Mouse (Mus musculus): ENCODE measurements around the gene Sptbn1. TPM values are rescaled to one million over a fixed set of nuclear protein-coding genes. Genes with fewer than 3 reads are reported as not detected.
"Not testable (repeated sequence)": the region's sequence is repeated elsewhere in the genome, so short reads cannot be mapped to it uniquely, and the experiment has no call there.

The Sptbn1 gene
- polyA plus RNA-seq, 1 experiment from 2014 or later, result 121 TPM

GRCm38 (mm10) chr11:30268648-30269375 lies 837 bp upstream of the Sptbn1 start:
- Histone ChIP-seq H3K27ac (peak overlapping the region; percentile 97), H3K27me3 (no peaks in the 10 kb centered on the region), H3K9me3 (no peaks in the 10 kb centered on the region), H3K4me3 (replicated peaks) (peak overlapping the region; percentile 98), H3K36me3 (no peaks in the 10 kb centered on the region), H3K4me1 (replicated peaks) (peaks cover 26% of the 10 kb centered on the region), H3K4me2 (replicated peaks) (peak overlapping the region; percentile 78), H3K9ac (replicated peaks) (peak overlapping the region; percentile 62)
- WGBS, result 6% methylated on average over 15 of the region's 15 CpGs
- peak; percentile 35 for ATAC-seq

- Histone ChIP-seq H3K27ac (peak overlapping the region; percentile 97), H3K4me3 (replicated peaks) (peak overlapping the region; percentile 98), H3K36me3 (no peaks in the 10 kb centered on the region), H3K27me3 (no peaks in the 10 kb centered on the region), H3K4me2 (replicated peaks) (peak overlapping the region; percentile 78), H3K9ac (replicated peaks) (peak overlapping the region; percentile 98), H3K9me3 (no peaks in the 10 kb centered on the region), H3K4me1 (replicated peaks) (peaks cover 34% of the 10 kb centered on the region)
- under 1% methylated on average over 69 of the region's 69 CpGs for WGBS
- peak; percentile 76 for ATAC-seq
Observed at GRCm38 (mm10) chr11:30267036-30267891, 711 bp downstream of the Sptbn1 start.

GRCm38 (mm10) chr11:30266691-30267035 lies 1.3 kb downstream of the Sptbn1 start:
- Histone ChIP-seq H3K9me3 (no peaks in the 10 kb centered on the region), H3K36me3 (no peaks in the 10 kb centered on the region), H3K27me3 (no peaks in the 10 kb centered on the region), H3K4me2 (replicated peaks) (peak overlapping the region; percentile 78), H3K27ac (peak overlapping the region; percentile 97), H3K9ac (replicated peaks) (peak overlapping the region; percentile 98), H3K4me1 (replicated peaks) (peaks cover 34% of the 10 kb centered on the region), H3K4me3 (replicated peaks) (peak overlapping the region; percentile 98)
- no peak for ATAC-seq
- 3% methylated on average over 7 of the region's 7 CpGs for WGBS

- no peak for ATAC-seq
- peak overlapping the region; percentile 21; the same call in 1 of the 2 replicates for H3K27ac ChIP-seq
Observed at GRCm38 (mm10) chr11:30265666-30266065, 2.3 kb downstream of the Sptbn1 start.

GRCm38 (mm10) chr11:30263627-30264026 lies 4.3 kb downstream of the Sptbn1 start:
- no peak overlapping the region for H3K27ac ChIP-seq
- no peak overlapping the region for H3K4me3 ChIP-seq (replicated peaks)
- no peak for ATAC-seq
- H3K4me2 ChIP-seq (replicated peaks), result no peak overlapping the region
- no peaks in the 10 kb centered on the region for H3K9me3 ChIP-seq
- 82% methylated on average over 2 of the region's 2 CpGs for WGBS
- H3K4me1 ChIP-seq (replicated peaks), result peaks cover 32% of the 10 kb centered on the region
- H3K36me3 ChIP-seq, result no peaks in the 10 kb centered on the region
- H3K9ac ChIP-seq (replicated peaks), result no peak overlapping the region
- no peaks in the 10 kb centered on the region for H3K27me3 ChIP-seq

More at GRCm38 (mm10) chr11:30265666-30266065, 2.3 kb downstream of the Sptbn1 start:
- peak overlapping the region; percentile 78 for H3K4me2 ChIP-seq (replicated peaks)
- no peaks in the 10 kb centered on the region for H3K9me3 ChIP-seq
- 85% methylated on average over 2 of the region's 2 CpGs for WGBS
- peaks cover 37% of the 10 kb centered on the region for H3K4me1 ChIP-seq (replicated peaks)
- H3K27me3 ChIP-seq, result no peaks in the 10 kb centered on the region
- H3K4me3 ChIP-seq (replicated peaks), result peak overlapping the region; percentile 98
- no peaks in the 10 kb centered on the region for H3K36me3 ChIP-seq
- H3K9ac ChIP-seq (replicated peaks), result peak overlapping the region; percentile 64

GRCm38 (mm10) chr11:30258739-30259350 lies 9.1 kb downstream of the Sptbn1 start:
- H3K36me3 ChIP-seq, result no peaks in the 10 kb centered on the region
- no peak overlapping the region for H3K4me2 ChIP-seq (replicated peaks)
- 93% methylated on average over 6 of the region's 6 CpGs for WGBS
- no peak for ATAC-seq
- H3K4me1 ChIP-seq (replicated peaks), result peaks cover 12% of the 10 kb centered on the region
- H3K4me3 ChIP-seq (replicated peaks), result no peak overlapping the region
- H3K27ac ChIP-seq, result no peak overlapping the region
- H3K9ac ChIP-seq (replicated peaks), result no peak overlapping the region
- no peaks in the 10 kb centered on the region for H3K27me3 ChIP-seq
- no peaks in the 10 kb centered on the region; the same call in 1 of the 2 replicates for H3K9me3 ChIP-seq

GRCm38 (mm10) chr11:30257812-30258211 lies 10.2 kb downstream of the Sptbn1 start:
- Histone ChIP-seq H3K27me3 (no peaks in the 10 kb centered on the region), H3K9me3 (no peaks in the 10 kb centered on the region; the same call in 1 of the 2 replicates), H3K27ac (peak overlapping the region; percentile 14; the same call in 1 of the 2 replicates), H3K9ac (replicated peaks) (no peak overlapping the region), H3K4me2 (replicated peaks) (no peak overlapping the region), H3K4me3 (replicated peaks) (no peak overlapping the region), H3K4me1 (replicated peaks) (0 out of 2 replicates have a peak, but pooled peaks cover 4% of the 10 kb centered on the region), H3K36me3 (no peaks in the 10 kb centered on the region)
- WGBS, result 50% methylated on average over 1 of the region's 1 CpGs
- ATAC-seq, result no peak

GRCm38 (mm10) chr11:30257085-30257484 lies 10.9 kb downstream of the Sptbn1 start:
- Histone ChIP-seq H3K4me2 (replicated peaks) (no peak overlapping the region), H3K9me3 (no peaks in the 10 kb centered on the region; the same call in 1 of the 2 replicates), H3K27ac (no peak overlapping the region), H3K36me3 (no peaks in the 10 kb centered on the region), H3K27me3 (no peaks in the 10 kb centered on the region), H3K4me1 (replicated peaks) (0 out of 2 replicates have a peak, but pooled peaks cover 4% of the 10 kb centered on the region), H3K9ac (replicated peaks) (no peak overlapping the region), H3K4me3 (replicated peaks) (no peak overlapping the region)
- ATAC-seq, result no peak

GRCm38 (mm10) chr11:30256491-30256890 lies 11.5 kb downstream of the Sptbn1 start:
- 76% methylated on average over 5 of the region's 5 CpGs for WGBS
- Histone ChIP-seq H3K9me3 (no peaks in the 10 kb centered on the region; the same call in 1 of the 2 replicates), H3K36me3 (no peaks in the 10 kb centered on the region), H3K9ac (replicated peaks) (no peak overlapping the region), H3K27me3 (no peaks in the 10 kb centered on the region), H3K4me2 (replicated peaks) (no peak overlapping the region), H3K4me1 (replicated peaks) (0 out of 2 replicates have a peak, but pooled peaks cover 2% of the 10 kb centered on the region), H3K27ac (no peak overlapping the region), H3K4me3 (replicated peaks) (no peak overlapping the region)
- ATAC-seq, result no peak

GRCm38 (mm10) chr11:30255211-30255610 lies 12.8 kb downstream of the Sptbn1 start:
- not testable (repeated sequence) for H3K27ac ChIP-seq; H3K4me3 ChIP-seq (replicated peaks); H3K36me3 ChIP-seq; ATAC-seq; H3K27me3 ChIP-seq; H3K4me1 ChIP-seq (replicated peaks); H3K9ac ChIP-seq (replicated peaks); H3K9me3 ChIP-seq; H3K4me2 ChIP-seq (replicated peaks)
- WGBS, result 97% methylated on average over 3 of the region's 3 CpGs

- Histone ChIP-seq H3K27me3 (no peaks in the 10 kb centered on the region), H3K9me3 (no peaks in the 10 kb centered on the region; the same call in 1 of the 2 replicates), H3K36me3 (no peaks in the 10 kb centered on the region), H3K4me2 (replicated peaks) (no peak overlapping the region), H3K4me3 (replicated peaks) (no peak overlapping the region), H3K4me1 (replicated peaks) (0 out of 2 replicates have a peak, but pooled peaks cover 4% of the 10 kb centered on the region), H3K9ac (replicated peaks) (no peak overlapping the region), H3K27ac (no peak overlapping the region)
- WGBS, result 94% methylated on average over 11 of the region's 11 CpGs
- no peak for ATAC-seq
Observed at GRCm38 (mm10) chr11:30251294-30251904, 16.6 kb downstream of the Sptbn1 start.

All from midbrain, embryonic 13.5 days (tissue).